Mouse (Mus musculus) neural tube, embryonic 12.5 days (tissue): ENCODE results near the gene Yipf6. TPM values are rescaled to one million over a fixed set of nuclear protein-coding genes. Genes with fewer than 3 reads are reported as not detected.
"Not testable (repeated sequence)": the region's sequence is repeated elsewhere in the genome, so short reads cannot be mapped to it uniquely, and the experiment has no call there.

ENCODE experiments used
- ATAC-seq: fragments of 200-750 bp; cut with Nextera tagmentation; 2 replicates; pipeline ENCODE4 v1.8.0; 2017; ENCODE audit warnings: low read depth, mild to moderate bottlenecking, moderate TSS enrichment, moderate library complexity; ENCODE audit not compliant: low FRiP score
- H3K27ac ChIP-seq: fragments of 300-500 bp; sonication (generic); 2 replicates; pipeline ENCODE4 v1.5.1; 2016
- H3K27me3 ChIP-seq: fragments of 300-500 bp; sonication (generic); replicated peaks from 2 replicates; pipeline ENCODE4 v1.6.1; 2016; ENCODE audit warnings: mild to moderate bottlenecking
- H3K36me3 ChIP-seq: fragments of 300-500 bp; sonication (generic); 2 replicates; pipeline ENCODE4 v1.6.1; 2016; ENCODE audit warnings: mild to moderate bottlenecking
- H3K4me1 ChIP-seq: fragments of 300-500 bp; sonication (generic); 2 replicates; pipeline ENCODE4 v1.6.1; 2016
- H3K4me2 ChIP-seq: fragments of 300-500 bp; sonication (generic); replicated peaks from 2 replicates; pipeline ENCODE4 v1.6.1; 2016; ENCODE audit warnings: mild to moderate bottlenecking
- H3K4me3 ChIP-seq: fragments of 300-500 bp; sonication (generic); 2 replicates; pipeline ENCODE4 v1.5.1; 2016
- H3K9ac ChIP-seq: fragments of 300-500 bp; sonication (generic); 2 replicates; pipeline ENCODE4 v1.6.1; 2016; ENCODE audit warnings: mild to moderate bottlenecking
- H3K9me3 ChIP-seq: fragments of 300-500 bp; sonication (generic); 2 replicates; pipeline ENCODE4 v1.6.1; 2016; ENCODE audit warnings: mild to moderate bottlenecking
- WGBS: fragments of 180-500 bp; shearing (Covaris S2); methylation state at CpG from one replicate; pipeline ENCODE4 v1.1.7; 2016; 5-methylcytosine and 5-hydroxymethylcytosine counted together
- polyA plus RNA-seq: library from polyadenylated mRNA; unstranded; fragments of >200 nt; fragmentation: Nextera tagmentation; extraction: Ambion mirVana; gene quantifications from 2 replicates; pipeline ENCODE4 v1.2.1, GENCODE M21; 2016

The Yipf6 gene
- polyA plus RNA-seq, 1 experiment from 2014 or later, result 22.1 TPM

GRCm38 (mm10) chrX:98963742-98964141, 27.6 kb downstream of the Yipf6 start:
- Histone ChIP-seq H3K36me3 (no peaks in the 10 kb centered on the region), H3K4me1 (no peaks in the 10 kb centered on the region), H3K27me3 (no peaks in the 10 kb centered on the region), H3K9me3 (no peaks in the 10 kb centered on the region), H3K4me3 (no peak overlapping the region), H3K4me2 (no peak overlapping the region), H3K27ac (no peak overlapping the region), H3K9ac (no peak overlapping the region)
- no peak for ATAC-seq

- no peaks in the 10 kb centered on the region for H3K27me3 ChIP-seq
- no peak overlapping the region for H3K9ac ChIP-seq
- no peaks in the 10 kb centered on the region for H3K36me3 ChIP-seq
- no peak overlapping the region for H3K4me2 ChIP-seq
- no peak for ATAC-seq
- H3K9me3 ChIP-seq, result no peaks in the 10 kb centered on the region
- H3K4me3 ChIP-seq, result no peak overlapping the region
- H3K4me1 ChIP-seq, result no peaks in the 10 kb centered on the region
- no peak overlapping the region for H3K27ac ChIP-seq
Measured at GRCm38 (mm10) chrX:98964513-98964912, 28.4 kb downstream of the Yipf6 start.

- H3K36me3 ChIP-seq, H3K4me1 ChIP-seq, H3K4me2 ChIP-seq, H3K9me3 ChIP-seq, ATAC-seq, H3K27me3 ChIP-seq, H3K9ac ChIP-seq, H3K4me3 ChIP-seq, H3K27ac ChIP-seq: not testable (repeated sequence)
- 57% methylated on average over 5 of the region's 5 CpGs for WGBS
Measured at GRCm38 (mm10) chrX:98986611-98987010, 50.5 kb downstream of the Yipf6 start.

- Histone ChIP-seq H3K4me3 (no peak overlapping the region), H3K9me3 (no peaks in the 10 kb centered on the region), H3K4me2 (no peak overlapping the region), H3K4me1 (no peaks in the 10 kb centered on the region), H3K27ac (no peak overlapping the region), H3K9ac (no peak overlapping the region), H3K27me3 (no peaks in the 10 kb centered on the region), H3K36me3 (no peaks in the 10 kb centered on the region)
- 43% methylated on average over 6 of the region's 6 CpGs for WGBS
- ATAC-seq, result no peak
Measured at GRCm38 (mm10) chrX:98989574-98989973, 53.5 kb downstream of the Yipf6 start.

Other genes with a start within 250 kb of the Yipf6 start
- 27.8 and 30.5 TPM in 2 replicates for gene Ophn1, start 45.3 kb upstream of the Yipf6 start, polyA plus RNA-seq
- gene Stard8, start 66.9 kb downstream of the Yipf6 start, polyA plus RNA-seq, result 7.7 and 9.2 TPM in 2 replicates
- gene Efnb1, start 199.8 kb downstream of the Yipf6 start, polyA plus RNA-seq, result 56.2 and 58.0 TPM in 2 replicates